Mouse (Mus musculus) kidney, postnatal 25 days (tissue): ENCODE measurements at regions not wholly inside any gene's neighbourhood (a gene's known extent, or its start where the extent isn't known, plus 50 kb on each side); places are given as distances from the start of the nearest gene placed in this dataset.

Experiments used
- DNase-seq, 2 experiments: peaks; one replicate each; pipeline ENCODE4 v3.0.0; 2021; ENCODE audit warnings: mixed read lengths in 2 of 2

DNA sequence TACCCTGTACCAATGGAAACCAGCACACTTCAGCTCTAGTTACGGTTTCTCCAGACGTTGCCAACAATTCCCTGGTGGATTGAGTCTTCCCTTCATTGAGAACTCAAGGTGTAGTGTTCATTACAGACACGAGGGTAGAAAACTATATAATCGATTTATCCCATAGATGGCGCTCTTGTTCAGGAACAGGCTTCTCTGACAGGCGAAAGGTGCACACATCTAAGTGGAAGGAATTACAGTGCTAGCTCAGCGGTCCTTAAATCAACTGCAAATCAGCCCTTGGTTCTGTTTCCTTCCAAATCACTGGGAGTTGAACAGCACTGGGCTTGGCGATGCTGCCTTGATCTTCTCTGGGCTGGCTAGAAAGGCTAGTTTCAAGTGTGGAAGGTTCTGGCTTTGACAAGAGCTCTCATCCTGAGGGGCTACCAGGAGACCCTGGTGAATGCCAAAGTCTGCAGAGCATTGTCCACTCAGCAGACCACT, 161.1 kb downstream of the March11 start:
- DNase-seq, result peak in 1 of 2 experiments; percentile 21

- DNase-seq, result no peak
Observed at GRCm38 (mm10) chr15:26487378-26487777, 178.5 kb downstream of the March11 start.
